Mouse (Mus musculus) midbrain, embryonic 15.5 days (tissue): ENCODE measurements around the gene Pld6. TPM values are rescaled to one million over a fixed set of nuclear protein-coding genes. Genes with fewer than 3 reads are reported as not detected.
A peak's percentile ranks its signal among the peaks of the same experiment; 100 is the strongest.

Source experiments
- ATAC-seq: fragments of 200-750 bp; cut with Nextera tagmentation; replicated peaks from 2 replicates; pipeline ENCODE4 v1.8.0; 2017; ENCODE audit warnings: moderate TSS enrichment
- H3K27ac ChIP-seq: fragments of 300-500 bp; sonication (generic); 2 replicates; pipeline ENCODE4 v1.5.1; 2015; ENCODE audit warnings: mild to moderate bottlenecking, inconsistent platforms
- H3K27me3 ChIP-seq: fragments of 300-500 bp; sonication (generic); replicated peaks from 2 replicates; pipeline ENCODE4 v1.6.1; 2015; ENCODE audit warnings: inconsistent platforms
- H3K36me3 ChIP-seq: fragments of 300-500 bp; sonication (generic); replicated peaks from 2 replicates; pipeline ENCODE4 v1.6.1; 2015; ENCODE audit warnings: inconsistent platforms
- H3K4me1 ChIP-seq: fragments of 300-500 bp; sonication (generic); 2 replicates; pipeline ENCODE4 v1.6.1; 2015; ENCODE audit warnings: inconsistent platforms
- H3K4me2 ChIP-seq: fragments of 300-500 bp; sonication (generic); 2 replicates; pipeline ENCODE4 v1.6.1; 2015; ENCODE audit warnings: inconsistent platforms, mild to moderate bottlenecking, moderate library complexity
- H3K4me3 ChIP-seq: fragments of 300-500 bp; sonication (generic); 2 replicates; pipeline ENCODE4 v1.5.1; 2015; ENCODE audit warnings: mild to moderate bottlenecking, inconsistent platforms
- H3K9ac ChIP-seq: fragments of 300-500 bp; sonication (generic); 2 replicates; pipeline ENCODE4 v1.6.1; 2015; ENCODE audit warnings: mild to moderate bottlenecking, inconsistent platforms
- H3K9me3 ChIP-seq: fragments of 300-500 bp; sonication (generic); 2 replicates; pipeline ENCODE4 v1.6.1; 2016; ENCODE audit warnings: inconsistent platforms
- WGBS: fragments of 180-500 bp; shearing (Covaris S2); methylation state at CpG from one replicate; pipeline ENCODE4 v1.1.7; 2015; ENCODE audit warnings: mixed read lengths; 5-methylcytosine and 5-hydroxymethylcytosine counted together
- polyA plus RNA-seq: library from polyadenylated mRNA; unstranded; fragments of >200 nt; fragmentation: Nextera tagmentation; extraction: Ambion mirVana; gene quantifications from 2 replicates; pipeline ENCODE4 v1.2.1, GENCODE M21; 2015

Gene Pld6
- polyA plus RNA-seq, 1 experiment from 2014 or later: 13.7 TPM

- H3K27me3 ChIP-seq: no peaks in the 10 kb centered on the region
- no peak overlapping the region for H3K9ac ChIP-seq
- no peaks in the 10 kb centered on the region for H3K4me1 ChIP-seq
- no peaks in the 10 kb centered on the region for H3K9me3 ChIP-seq
- H3K4me3 ChIP-seq: no peak overlapping the region
- 86% methylated on average over 2 of the region's 2 CpGs for WGBS
- ATAC-seq: no peak
- H3K27ac ChIP-seq: 0 out of 2 replicates have a peak overlapping the region, but pooled peaks have one; percentile 34
- H3K4me2 ChIP-seq: no peak overlapping the region
- H3K36me3 ChIP-seq: peaks cover 69% of the 10 kb centered on the region
Measured at GRCm38 (mm10) chr11:59759626-59760025, 27.8 kb downstream of the Pld6 start.

- H3K9ac ChIP-seq: no peak overlapping the region
- H3K27me3 ChIP-seq: no peaks in the 10 kb centered on the region
- no peak for ATAC-seq
- H3K9me3 ChIP-seq: no peaks in the 10 kb centered on the region
- peak overlapping the region; percentile 41 for H3K27ac ChIP-seq
- H3K4me2 ChIP-seq: no peak overlapping the region
- H3K36me3 ChIP-seq: peaks cover 67% of the 10 kb centered on the region
- H3K4me1 ChIP-seq: no peaks in the 10 kb centered on the region
- no peak overlapping the region for H3K4me3 ChIP-seq
- 69% methylated on average over 4 of the region's 4 CpGs for WGBS
Measured at GRCm38 (mm10) chr11:59759178-59759577, 28.3 kb downstream of the Pld6 start.

GRCm38 (mm10) chr11:59758191-59758985 lies 29.1 kb downstream of the Pld6 start:
- no peak overlapping the region for H3K4me3 ChIP-seq
- H3K9me3 ChIP-seq: no peaks in the 10 kb centered on the region
- no peak overlapping the region for H3K9ac ChIP-seq
- H3K36me3 ChIP-seq: peaks cover 68% of the 10 kb centered on the region
- ATAC-seq: no peak
- no peaks in the 10 kb centered on the region for H3K4me1 ChIP-seq
- H3K27ac ChIP-seq: no peak overlapping the region; the same call in 1 of the 2 replicates
- no peak overlapping the region for H3K4me2 ChIP-seq
- WGBS: 95% methylated on average over 9 of the region's 9 CpGs
- H3K27me3 ChIP-seq: no peaks in the 10 kb centered on the region

GRCm38 (mm10) chr11:59756351-59756750 lies 31.1 kb downstream of the Pld6 start:
- 63% methylated on average over 4 of the region's 4 CpGs for WGBS
- Histone ChIP-seq H3K36me3 (peaks cover 71% of the 10 kb centered on the region), H3K4me3 (no peak overlapping the region), H3K27ac (no peak overlapping the region), H3K27me3 (no peaks in the 10 kb centered on the region), H3K4me2 (no peak overlapping the region), H3K9ac (no peak overlapping the region), H3K4me1 (no peaks in the 10 kb centered on the region), H3K9me3 (no peaks in the 10 kb centered on the region)
- ATAC-seq: no peak

GRCm38 (mm10) chr11:59754504-59754903 lies 32.9 kb downstream of the Pld6 start:
- Histone ChIP-seq H3K36me3 (peaks cover 63% of the 10 kb centered on the region), H3K4me1 (no peaks in the 10 kb centered on the region), H3K4me2 (no peak overlapping the region), H3K9me3 (no peaks in the 10 kb centered on the region), H3K27ac (no peak overlapping the region), H3K4me3 (no peak overlapping the region), H3K9ac (no peak overlapping the region), H3K27me3 (no peaks in the 10 kb centered on the region)
- no peak for ATAC-seq
- WGBS: 97% methylated on average over 6 of the region's 6 CpGs

- 92% methylated on average over 3 of the region's 3 CpGs for WGBS
- no peak overlapping the region for H3K4me2 ChIP-seq
- no peak overlapping the region for H3K27ac ChIP-seq
- H3K36me3 ChIP-seq: peaks cover 34% of the 10 kb centered on the region
- H3K4me1 ChIP-seq: no peaks in the 10 kb centered on the region
- H3K27me3 ChIP-seq: no peaks in the 10 kb centered on the region
- no peaks in the 10 kb centered on the region for H3K9me3 ChIP-seq
- H3K9ac ChIP-seq: no peak overlapping the region
- ATAC-seq: no peak
- no peak overlapping the region for H3K4me3 ChIP-seq
Measured at GRCm38 (mm10) chr11:59749050-59749449, 38.4 kb downstream of the Pld6 start.

- Histone ChIP-seq H3K4me3 (no peak overlapping the region), H3K27me3 (no peaks in the 10 kb centered on the region), H3K36me3 (peaks cover 31% of the 10 kb centered on the region), H3K4me2 (no peak overlapping the region), H3K27ac (no peak overlapping the region), H3K9ac (no peak overlapping the region), H3K4me1 (no peaks in the 10 kb centered on the region), H3K9me3 (no peaks in the 10 kb centered on the region)
- WGBS: 86% methylated on average over 2 of the region's 2 CpGs
- no peak for ATAC-seq
Measured at GRCm38 (mm10) chr11:59746614-59747013, 40.8 kb downstream of the Pld6 start.

- ATAC-seq: no peak
- Histone ChIP-seq H3K9me3 (no peaks in the 10 kb centered on the region), H3K4me2 (no peak overlapping the region), H3K9ac (no peak overlapping the region), H3K4me3 (no peak overlapping the region), H3K4me1 (no peaks in the 10 kb centered on the region), H3K27me3 (no peaks in the 10 kb centered on the region), H3K27ac (no peak overlapping the region), H3K36me3 (peaks cover 35% of the 10 kb centered on the region)
- 92% methylated on average over 5 of the region's 5 CpGs for WGBS
Measured at GRCm38 (mm10) chr11:59745851-59746250, 41.6 kb downstream of the Pld6 start.

- Histone ChIP-seq H3K4me1 (no peaks in the 10 kb centered on the region), H3K4me2 (no peak overlapping the region), H3K4me3 (no peak overlapping the region), H3K9me3 (no peaks in the 10 kb centered on the region), H3K36me3 (peaks cover 32% of the 10 kb centered on the region), H3K9ac (no peak overlapping the region), H3K27me3 (no peaks in the 10 kb centered on the region), H3K27ac (no peak overlapping the region)
- no peak for ATAC-seq
- 98% methylated on average over 4 of the region's 4 CpGs for WGBS
Measured at GRCm38 (mm10) chr11:59744374-59744773, 43.1 kb downstream of the Pld6 start.

- no peaks in the 10 kb centered on the region for H3K4me1 ChIP-seq
- ATAC-seq: no peak
- 95% methylated on average over 1 of the region's 1 CpGs for WGBS
- no peak overlapping the region for H3K27ac ChIP-seq
- H3K27me3 ChIP-seq: no peaks in the 10 kb centered on the region
- no peak overlapping the region for H3K9ac ChIP-seq
- peaks cover 32% of the 10 kb centered on the region for H3K36me3 ChIP-seq
- no peak overlapping the region for H3K4me2 ChIP-seq
- H3K4me3 ChIP-seq: no peak overlapping the region
- no peaks in the 10 kb centered on the region for H3K9me3 ChIP-seq
Measured at GRCm38 (mm10) chr11:59743712-59744111, 43.7 kb downstream of the Pld6 start.

- no peaks in the 10 kb centered on the region for H3K9me3 ChIP-seq
- H3K27ac ChIP-seq: no peak overlapping the region
- no peak overlapping the region for H3K9ac ChIP-seq
- no peak overlapping the region for H3K4me3 ChIP-seq
- peaks cover 35% of the 10 kb centered on the region for H3K36me3 ChIP-seq
- ATAC-seq: no peak
- 92% methylated on average over 2 of the region's 2 CpGs for WGBS
- no peaks in the 10 kb centered on the region for H3K4me1 ChIP-seq
- H3K4me2 ChIP-seq: no peak overlapping the region
- H3K27me3 ChIP-seq: no peaks in the 10 kb centered on the region
Measured at GRCm38 (mm10) chr11:59743307-59743706, 44.1 kb downstream of the Pld6 start.

- peaks cover 47% of the 10 kb centered on the region for H3K36me3 ChIP-seq
- 94% methylated on average over 5 of the region's 5 CpGs for WGBS
Measured at GRCm38 (mm10) chr11:59741915-59742314, 45.5 kb downstream of the Pld6 start.

GRCm38 (mm10) chr11:59739996-59740395 lies 47.4 kb downstream of the Pld6 start:
- WGBS: 90% methylated on average over 2 of the region's 2 CpGs
- H3K36me3 ChIP-seq: peaks cover 50% of the 10 kb centered on the region

More at GRCm38 (mm10) chr11:59741915-59742314, 45.5 kb downstream of the Pld6 start:
- Histone ChIP-seq H3K4me3 (no peak overlapping the region), H3K9me3 (no peaks in the 10 kb centered on the region), H3K27ac (no peak overlapping the region), H3K9ac (no peak overlapping the region), H3K4me1 (no peaks in the 10 kb centered on the region), H3K27me3 (no peaks in the 10 kb centered on the region), H3K4me2 (no peak overlapping the region)
- no peak for ATAC-seq

More at GRCm38 (mm10) chr11:59739996-59740395, 47.4 kb downstream of the Pld6 start:
- Histone ChIP-seq H3K4me2 (no peak overlapping the region), H3K27me3 (no peaks in the 10 kb centered on the region), H3K9ac (no peak overlapping the region), H3K27ac (no peak overlapping the region), H3K4me3 (no peak overlapping the region), H3K4me1 (no peaks in the 10 kb centered on the region), H3K9me3 (no peaks in the 10 kb centered on the region)
- no peak for ATAC-seq
